Mouse (Mus musculus) intestine, postnatal 0 days (tissue): ENCODE data around the gene Dand5. TPM values are rescaled to one million over a fixed set of nuclear protein-coding genes. Genes with fewer than 3 reads are reported as not detected.
A peak's percentile ranks its signal among the peaks of the same experiment; 100 is the strongest.

Experiments used
- ATAC-seq: fragments of 200-750 bp; cut with Nextera tagmentation; 2 replicates; pipeline ENCODE4 v1.8.0; 2017; ENCODE audit warnings: mild to moderate bottlenecking, moderate TSS enrichment, moderate library complexity
- H3K27ac ChIP-seq: fragments of 300-500 bp; sonication (generic); 2 replicates; pipeline ENCODE4 v1.5.1; 2014; ENCODE audit warnings: mild to moderate bottlenecking, low read depth, low read length, moderate library complexity
- H3K27me3 ChIP-seq: fragments of 300-500 bp; sonication (generic); replicated peaks from 2 replicates; pipeline ENCODE4 v1.6.1; 2014; ENCODE audit warnings: low read length, mixed read lengths; ENCODE audit not compliant: control insufficient read depth, insufficient read depth
- H3K36me3 ChIP-seq: fragments of 300-500 bp; sonication (generic); 2 replicates; pipeline ENCODE4 v1.6.1; 2014; ENCODE audit warnings: mild to moderate bottlenecking, moderate library complexity; ENCODE audit not compliant: control insufficient read depth, insufficient read depth
- H3K4me1 ChIP-seq: fragments of 300-500 bp; sonication (generic); replicated peaks from 2 replicates; pipeline ENCODE4 v1.6.1; 2014; ENCODE audit warnings: antibody characterized with exemption, low read length, mixed read lengths; ENCODE audit not compliant: control insufficient read depth, insufficient read depth
- H3K4me2 ChIP-seq: fragments of 300-500 bp; sonication (generic); replicated peaks from 2 replicates; pipeline ENCODE4 v1.6.1; 2014; ENCODE audit warnings: low read depth, mild to moderate bottlenecking, moderate library complexity
- H3K4me3 ChIP-seq: fragments of 300-500 bp; sonication (generic); 2 replicates; pipeline ENCODE4 v1.5.1; 2014; ENCODE audit warnings: low read depth, low read length
- H3K9ac ChIP-seq: fragments of 300-500 bp; sonication (generic); 2 replicates; pipeline ENCODE4 v1.6.1; 2014; ENCODE audit warnings: mild to moderate bottlenecking, low read depth, low read length
- H3K9me3 ChIP-seq: fragments of 300-500 bp; sonication (generic); 2 replicates; pipeline ENCODE4 v1.6.1; 2016; ENCODE audit warnings: mixed run types; ENCODE audit not compliant: control insufficient read depth
- CTCF ChIP-seq: sonication (generic); IDR thresholded peaks from 2 replicates; pipeline ENCODE4 v1.5.1; 2016; ENCODE audit warnings: low read depth, mild to moderate bottlenecking, control low read depth, antibody characterized with exemption, moderate library complexity
- WGBS: fragments of 180-500 bp; shearing (Covaris S2); extraction: QIAGEN DNeasy Blood & Tissue Kit; methylation state at CpG from one replicate; pipeline ENCODE4 v1.1.7; 2014; 5-methylcytosine and 5-hydroxymethylcytosine counted together
- polyA plus RNA-seq: library from polyadenylated mRNA; unstranded; fragments of >200 nt; fragmentation: Nextera tagmentation; extraction: Ambion mirVana; gene quantifications from 2 replicates; pipeline ENCODE4 v1.2.1, GENCODE M21; 2015

Gene Dand5
- polyA plus RNA-seq, 1 experiment from 2014 or later: 2.2 TPM

DNA sequence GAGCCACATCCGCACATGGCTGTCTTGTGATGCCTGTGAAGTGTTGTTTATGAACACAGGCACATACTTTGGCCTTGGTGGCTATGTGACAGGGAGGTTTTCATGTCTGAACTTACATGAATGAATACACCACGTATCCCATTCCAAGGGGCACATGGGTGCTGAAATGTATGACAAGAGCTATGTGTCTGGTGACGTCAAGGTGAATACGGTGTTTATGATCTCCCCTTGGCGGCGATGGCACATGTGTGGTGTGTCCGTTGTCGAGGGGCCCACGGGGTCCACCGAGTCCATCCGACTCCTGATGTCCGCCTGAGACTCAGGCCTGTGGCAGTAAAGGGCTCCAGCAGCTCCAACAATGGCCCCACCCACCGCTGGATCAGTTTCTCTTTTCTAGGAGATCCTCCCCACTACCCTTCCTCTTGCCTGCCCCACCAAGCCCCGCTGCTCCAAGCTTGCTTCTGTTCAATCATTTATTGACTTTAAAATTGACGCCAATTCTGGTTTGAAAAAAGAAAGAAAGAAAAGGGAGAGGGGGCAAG lies 25.3 kb downstream of the Dand5 start:
- H3K4me2 ChIP-seq: no peak overlapping the region
- H3K27me3 ChIP-seq: peaks cover 39% of the 10 kb centered on the region
- no peak for TF ChIP-seq CTCF
- H3K9me3 ChIP-seq: no peaks in the 10 kb centered on the region
- 78% methylated on average over 15 of the region's 15 CpGs for WGBS
- H3K9ac ChIP-seq: no peak overlapping the region
- no peaks in the 10 kb centered on the region for H3K4me1 ChIP-seq
- no peak overlapping the region for H3K4me3 ChIP-seq
- no peak overlapping the region for H3K27ac ChIP-seq
- 0 out of 2 replicates have a peak, but pooled peaks cover 5% of the 10 kb centered on the region for H3K36me3 ChIP-seq
- ATAC-seq: no peak

DNA sequence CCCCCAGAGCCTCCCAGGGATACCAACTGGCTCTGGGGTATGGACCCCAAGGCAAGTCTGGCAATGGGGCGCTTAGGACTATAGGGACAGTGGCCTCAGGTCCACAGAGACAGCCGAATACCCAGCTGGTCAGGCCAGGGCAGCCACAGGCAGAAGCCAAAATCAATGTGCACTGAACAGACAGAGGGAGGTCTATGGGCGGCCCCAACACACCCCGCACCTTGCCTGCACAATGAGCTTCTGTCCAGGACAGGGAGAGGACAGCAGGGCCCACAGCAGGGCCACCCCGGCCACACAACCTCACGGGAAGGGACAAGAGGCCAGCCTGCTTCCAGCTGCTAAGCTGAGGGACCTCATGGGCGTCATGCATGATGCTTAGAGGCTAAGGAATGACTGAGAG lies 28.1 kb downstream of the Dand5 start:
- no peak for TF ChIP-seq CTCF
- H3K4me1 ChIP-seq: no peaks in the 10 kb centered on the region
- peaks cover 46% of the 10 kb centered on the region for H3K27me3 ChIP-seq
- 45% methylated on average over 7 of the region's 7 CpGs for WGBS
- no peaks in the 10 kb centered on the region for H3K9me3 ChIP-seq
- peak overlapping the region; percentile 17; the same call in 1 of the 2 replicates for H3K4me2 ChIP-seq
- H3K27ac ChIP-seq: no peak overlapping the region; the same call in 1 of the 2 replicates
- no peak overlapping the region for H3K9ac ChIP-seq
- no peak overlapping the region for H3K4me3 ChIP-seq
- ATAC-seq: no peak
- 0 out of 2 replicates have a peak, but pooled peaks cover 5% of the 10 kb centered on the region for H3K36me3 ChIP-seq

DNA sequence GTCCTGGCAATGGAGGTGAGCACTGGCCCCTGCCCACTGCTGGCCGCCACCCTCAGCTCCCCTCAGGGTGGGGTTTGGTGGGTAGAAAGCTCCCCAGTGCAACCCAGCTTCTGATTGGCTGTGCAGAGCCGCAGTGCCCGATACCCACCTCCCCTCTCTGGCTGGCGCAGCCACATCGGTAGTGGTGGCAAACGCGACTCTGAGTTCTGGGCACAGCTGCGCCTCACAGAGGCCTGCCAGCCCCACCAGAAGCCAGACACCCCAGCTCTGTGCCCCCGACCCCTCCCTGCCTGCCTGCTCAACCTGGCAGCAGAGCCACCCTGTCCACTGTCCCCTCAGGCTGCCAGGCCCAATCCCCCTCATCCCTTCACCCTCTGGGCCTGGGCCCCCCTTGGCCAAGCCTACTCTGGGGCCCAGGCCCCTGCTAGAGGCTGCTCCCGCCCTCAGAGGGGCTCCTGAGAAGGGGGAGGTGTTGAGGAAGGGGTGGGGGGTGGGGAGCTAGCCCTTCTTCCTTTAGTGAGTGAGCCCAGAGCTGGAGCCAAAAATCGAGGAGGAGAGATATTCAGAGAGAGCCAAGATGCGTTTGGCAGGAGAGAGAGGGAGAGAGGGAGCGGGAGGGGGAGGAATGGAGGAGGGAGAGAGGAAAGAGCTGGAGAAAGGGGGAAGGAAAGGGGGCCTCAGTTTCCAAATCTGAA lies 28.7 kb downstream of the Dand5 start:
- H3K4me2 ChIP-seq: peak overlapping the region; percentile 37
- TF ChIP-seq CTCF: no peak
- H3K36me3 ChIP-seq: 0 out of 2 replicates have a peak, but pooled peaks cover 5% of the 10 kb centered on the region
- no peaks in the 10 kb centered on the region for H3K9me3 ChIP-seq
- no peak overlapping the region for H3K4me3 ChIP-seq
- no peak for ATAC-seq
- no peak overlapping the region for H3K27ac ChIP-seq
- H3K27me3 ChIP-seq: peaks cover 48% of the 10 kb centered on the region
- H3K4me1 ChIP-seq: no peaks in the 10 kb centered on the region
- WGBS: 57% methylated on average over 13 of the region's 13 CpGs
- no peak overlapping the region for H3K9ac ChIP-seq

DNA sequence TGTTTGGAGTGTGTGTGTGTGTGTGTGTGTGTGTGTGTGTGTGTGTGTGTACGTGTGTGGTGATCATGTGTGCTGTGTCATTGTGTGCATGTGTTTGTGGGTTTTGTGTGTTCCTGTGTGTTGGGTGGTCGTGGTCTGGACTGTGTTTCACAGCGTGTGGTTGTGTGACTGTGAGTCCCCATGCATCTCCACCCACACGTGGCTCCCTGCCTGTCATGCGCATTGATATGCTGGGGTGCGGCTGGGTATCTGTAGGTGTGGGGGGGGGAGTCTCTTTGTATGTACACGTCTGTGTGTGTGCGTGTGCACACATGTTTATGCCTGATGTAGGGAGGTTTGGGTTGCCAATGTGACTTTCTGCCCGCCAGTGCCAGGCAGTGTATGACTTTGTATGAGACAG lies 29.5 kb downstream of the Dand5 start:
- TF ChIP-seq CTCF: no peak
- Histone ChIP-seq H3K4me1 (no peaks in the 10 kb centered on the region), H3K27ac (no peak overlapping the region), H3K36me3 (0 out of 2 replicates have a peak, but pooled peaks cover 5% of the 10 kb centered on the region), H3K4me3 (no peak overlapping the region), H3K4me2 (no peak overlapping the region), H3K27me3 (peaks cover 48% of the 10 kb centered on the region), H3K9ac (no peak overlapping the region), H3K9me3 (no peaks in the 10 kb centered on the region)
- 80% methylated on average over 9 of the region's 9 CpGs for WGBS
- ATAC-seq: no peak

DNA sequence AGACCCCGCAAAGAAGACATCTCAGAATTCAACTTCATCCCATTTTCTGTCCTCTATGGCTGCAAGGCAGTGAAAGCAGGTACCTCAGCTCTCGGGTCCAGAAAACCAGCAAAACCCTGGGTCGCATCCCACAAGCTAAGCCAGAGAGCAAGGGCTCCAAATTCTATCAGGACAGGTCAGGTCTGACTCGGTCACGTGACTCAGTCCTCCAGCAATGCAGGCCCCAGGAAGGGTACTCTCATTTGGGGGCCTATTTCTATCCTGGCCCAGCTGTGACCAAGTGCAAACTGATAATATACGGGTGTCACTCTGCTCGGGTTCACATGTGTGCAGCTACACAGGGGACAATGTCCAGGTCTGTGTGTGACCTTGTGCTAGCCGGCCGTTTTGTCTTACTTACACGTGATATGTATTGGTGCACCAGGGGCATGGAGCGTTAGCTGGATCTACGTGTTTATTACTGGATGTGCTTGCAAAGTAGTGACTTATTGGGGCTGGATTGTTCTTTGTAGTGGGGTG lies 30.1 kb downstream of the Dand5 start:
- Histone ChIP-seq H3K4me3 (no peak overlapping the region), H3K27me3 (peaks cover 48% of the 10 kb centered on the region), H3K36me3 (0 out of 2 replicates have a peak, but pooled peaks cover 5% of the 10 kb centered on the region), H3K4me1 (no peaks in the 10 kb centered on the region), H3K9ac (no peak overlapping the region), H3K4me2 (no peak overlapping the region), H3K27ac (no peak overlapping the region), H3K9me3 (no peaks in the 10 kb centered on the region)
- WGBS: 76% methylated on average over 12 of the region's 12 CpGs
- TF ChIP-seq CTCF: no peak
- ATAC-seq: no peak

DNA sequence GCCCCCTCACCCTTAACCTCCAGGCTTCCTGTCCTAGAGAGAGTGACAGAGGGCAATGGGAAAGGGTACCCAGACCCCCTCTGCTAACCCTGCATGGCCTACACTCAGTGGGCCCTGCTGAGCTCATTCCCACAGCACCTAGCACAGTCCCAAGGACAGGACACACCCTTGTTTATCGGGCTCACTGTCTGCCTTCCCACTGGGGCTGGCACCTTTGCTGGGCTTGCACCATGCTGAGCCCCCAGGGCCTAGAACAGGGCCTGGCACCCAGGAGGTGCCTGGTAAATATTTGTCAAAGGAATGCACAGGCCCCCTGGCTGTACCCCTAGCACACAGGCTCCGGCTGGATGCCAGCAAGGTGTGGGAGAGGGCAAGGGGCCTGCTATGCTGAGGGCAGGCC lies 32.1 kb downstream of the Dand5 start:
- H3K27ac ChIP-seq: no peak overlapping the region
- H3K4me1 ChIP-seq: no peaks in the 10 kb centered on the region
- no peak for ATAC-seq
- no peaks in the 10 kb centered on the region for H3K36me3 ChIP-seq
- H3K9me3 ChIP-seq: no peaks in the 10 kb centered on the region
- peaks cover 51% of the 10 kb centered on the region for H3K27me3 ChIP-seq
- 56% methylated on average over 2 of the region's 2 CpGs for WGBS
- no peak for TF ChIP-seq CTCF
- H3K4me3 ChIP-seq: no peak overlapping the region
- no peak overlapping the region for H3K9ac ChIP-seq
- H3K4me2 ChIP-seq: no peak overlapping the region
